Mouse (Mus musculus): ENCODE measurements around the gene Anks1.

The Anks1 gene

DNA sequence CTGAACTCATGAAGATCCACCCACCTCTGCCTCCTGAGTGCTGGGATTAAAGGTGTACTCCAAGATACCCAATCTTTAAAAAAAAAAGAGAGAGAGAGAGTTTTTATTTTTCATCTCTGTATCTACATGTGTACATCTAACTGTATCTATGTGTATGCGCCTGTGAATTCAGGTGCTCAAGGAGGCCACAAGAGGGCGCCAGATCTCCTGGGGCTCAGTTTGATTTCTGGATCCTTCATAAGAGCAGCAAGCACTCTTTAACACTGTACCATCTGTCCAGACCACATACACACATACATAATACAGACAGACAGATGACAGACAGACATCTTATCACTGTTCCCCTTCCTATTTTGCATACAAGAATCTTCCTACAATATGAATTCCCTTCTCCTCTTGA lies 183.2 kb downstream of the Anks1 start:
- no peak for DNase-seq (ENCODE audit: low read depth, low spot score)

DNA sequence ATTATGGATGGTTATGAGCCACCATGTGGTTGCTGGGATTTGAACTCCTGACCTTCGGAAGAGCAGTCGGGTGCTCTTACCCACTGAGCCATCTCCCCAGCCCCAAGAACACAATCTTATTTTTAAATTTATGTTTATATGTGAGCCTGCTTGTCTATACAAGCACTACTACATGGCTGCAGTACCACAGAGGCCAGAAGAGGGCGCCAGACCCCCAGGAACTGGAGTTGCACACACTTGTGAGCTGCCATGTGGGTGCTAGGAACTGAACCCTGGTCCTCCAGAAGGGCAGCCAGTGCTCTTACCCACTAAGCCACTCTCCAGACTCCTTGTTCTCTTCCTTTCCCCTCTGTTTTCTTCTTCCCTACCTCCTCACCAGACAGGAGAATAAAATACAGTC lies 184.7 kb downstream of the Anks1 start:
- DNase-seq (ENCODE audit: low read depth, low spot score): no peak

DNA sequence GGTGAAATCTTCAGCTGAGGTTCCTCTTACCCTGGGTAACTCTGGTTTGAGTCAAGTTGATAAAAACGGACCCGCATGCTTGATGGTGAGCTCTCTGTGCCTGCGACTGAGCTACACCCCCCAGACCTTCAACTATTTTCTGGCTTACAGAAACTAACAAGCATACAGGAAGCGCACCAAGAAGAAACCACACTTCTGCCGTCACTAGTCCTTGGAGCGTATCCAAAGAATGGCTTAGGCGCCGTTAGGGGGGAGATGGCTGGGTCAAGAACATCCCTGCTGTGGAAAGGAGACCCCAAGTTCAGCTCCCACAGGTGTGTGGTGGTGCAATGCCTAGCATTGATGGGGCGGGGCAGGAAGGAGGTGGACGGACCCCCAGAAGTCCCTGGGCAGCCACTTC lies 187.3 kb downstream of the Anks1 start:
- no peak for DNase-seq (ENCODE audit: low read depth, low spot score)

DNA sequence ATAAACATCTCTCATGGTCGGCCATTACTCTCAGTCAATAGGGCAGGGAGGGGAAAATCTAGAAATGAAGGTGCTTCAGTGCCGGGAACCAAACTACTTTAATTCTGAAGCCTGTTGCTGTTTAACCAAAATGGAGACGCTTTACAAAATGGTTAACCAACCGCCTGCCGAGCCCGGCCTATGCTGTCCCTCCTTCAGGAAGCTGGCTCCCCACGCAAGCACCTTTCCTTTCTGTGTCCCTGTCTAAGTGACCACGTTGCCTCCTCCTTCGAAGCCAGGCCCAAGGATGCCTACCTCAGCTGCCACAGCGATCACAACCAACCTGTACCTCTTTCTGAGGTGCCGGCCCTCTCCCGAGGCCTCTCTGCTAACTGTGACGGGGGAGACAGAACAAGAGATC lies 188.2 kb downstream of the Anks1 start:
- no peak for DNase-seq (ENCODE audit: low read depth, low spot score)

DNA sequence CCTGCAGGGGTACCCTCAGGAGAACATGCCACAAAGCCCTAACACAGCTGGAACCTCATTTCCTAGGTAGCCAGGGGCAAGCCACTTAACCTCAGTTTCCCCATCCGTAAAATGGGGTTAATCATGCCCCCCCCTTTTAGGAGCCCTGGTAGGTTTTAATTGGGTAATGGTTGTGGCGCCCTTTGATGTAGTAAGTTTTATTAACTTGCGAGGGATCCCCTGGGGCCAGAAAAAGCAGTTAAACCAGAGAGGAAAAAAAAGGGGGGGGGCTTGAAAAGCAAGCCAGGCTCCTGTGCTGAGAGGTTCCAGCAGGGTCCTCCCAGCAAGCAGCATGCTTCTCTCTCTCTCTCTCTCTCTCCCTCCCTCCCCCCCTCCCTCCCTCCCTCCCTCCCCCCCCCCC lies 190.0 kb downstream of the Anks1 start:
- no peak for DNase-seq (ENCODE audit: low read depth, low spot score)

DNA sequence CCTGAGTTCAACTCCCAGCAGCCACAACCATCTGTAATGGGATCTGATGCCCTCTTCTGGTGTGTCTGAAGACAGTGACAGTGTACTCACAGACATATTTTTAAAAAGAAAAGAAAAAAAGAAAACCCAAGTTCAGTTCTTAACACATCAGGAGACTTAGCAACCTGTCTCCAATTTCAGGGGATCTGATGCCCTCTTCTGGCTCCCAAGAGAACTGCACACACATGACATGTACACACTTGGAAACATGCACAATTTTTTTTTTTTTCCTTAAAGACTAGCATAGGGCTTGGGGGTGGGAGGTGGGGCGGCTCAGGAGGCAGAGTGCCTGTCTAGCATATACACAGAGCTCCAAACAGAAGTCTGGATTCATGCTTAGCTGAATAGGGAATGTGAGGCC lies 191.6 kb downstream of the Anks1 start:
- DNase-seq (ENCODE audit: low read depth, low spot score): no peak

DNA sequence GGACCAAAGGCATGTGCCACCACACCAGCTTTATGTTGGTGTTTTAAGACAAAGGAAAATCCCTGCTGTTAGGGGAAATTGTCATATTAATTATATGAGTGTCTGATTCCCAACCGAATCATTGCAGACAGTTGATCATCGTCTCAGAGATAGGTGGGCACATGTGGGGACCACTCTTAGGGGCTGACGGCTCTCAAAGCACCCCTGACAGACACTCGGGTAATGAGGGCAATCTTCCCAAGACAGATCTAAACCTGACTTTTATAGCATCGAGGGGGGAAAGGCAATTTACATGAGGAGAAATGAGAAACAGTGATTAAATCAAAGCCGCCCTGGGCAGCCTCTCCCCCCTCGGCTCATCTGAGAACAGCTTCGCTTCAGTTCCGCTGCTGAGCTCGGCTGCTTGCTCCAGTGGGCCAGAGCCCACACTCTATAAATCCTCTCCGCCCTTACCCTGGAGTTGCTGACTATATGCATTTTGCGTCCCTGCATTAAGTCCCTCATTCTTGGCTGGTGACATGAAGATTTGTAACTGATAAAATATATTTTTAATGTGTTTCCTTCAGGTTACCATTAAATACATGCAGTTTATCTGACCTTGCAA lies 192.3 kb downstream of the Anks1 start:
- DNase-seq (ENCODE audit: low read depth, low spot score): no peak

DNA sequence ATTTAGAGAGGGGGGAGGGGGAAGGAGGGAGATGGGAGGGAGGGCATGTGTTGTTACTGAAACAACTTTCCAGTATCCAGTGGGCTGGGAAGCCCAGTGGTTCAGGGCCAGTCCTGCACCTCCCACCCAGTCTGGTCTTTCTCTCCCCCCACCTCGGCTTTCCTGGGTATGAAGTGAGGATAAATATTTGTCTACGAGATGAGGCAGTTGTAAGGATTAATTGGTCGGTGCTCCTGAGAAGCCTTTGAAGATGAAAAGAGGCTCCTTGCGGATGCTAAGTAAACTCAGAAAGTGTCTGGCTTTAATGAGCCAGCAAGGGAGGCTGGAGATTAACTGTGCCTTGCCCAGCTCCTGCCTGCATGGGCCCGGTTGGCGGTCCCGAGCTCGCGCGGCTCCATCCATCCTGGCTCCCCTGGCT lies 192.8 kb downstream of the Anks1 start:
- no peak for DNase-seq (ENCODE audit: low read depth, low spot score)

DNA sequence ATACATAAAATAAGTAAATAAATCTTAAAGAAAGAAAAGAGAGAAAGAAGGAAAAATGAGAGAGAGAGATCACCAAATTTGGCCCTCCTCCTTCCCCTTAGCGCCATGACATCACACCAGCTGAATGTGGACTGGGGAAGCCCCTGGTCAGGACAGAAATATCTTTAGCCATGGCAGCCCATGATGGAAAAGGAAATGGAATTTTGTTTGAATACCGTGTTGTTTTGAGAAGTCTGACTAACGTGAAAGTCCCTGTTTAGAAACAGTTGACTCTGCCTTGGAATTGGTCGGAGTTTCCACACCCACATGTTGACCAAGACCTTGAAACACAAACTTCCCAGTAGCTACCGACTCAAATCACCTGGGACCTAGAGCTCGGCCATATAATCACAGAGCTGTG lies 195.3 kb downstream of the Anks1 start:
- DNase-seq (ENCODE audit: low read depth, low spot score): no peak

DNA sequence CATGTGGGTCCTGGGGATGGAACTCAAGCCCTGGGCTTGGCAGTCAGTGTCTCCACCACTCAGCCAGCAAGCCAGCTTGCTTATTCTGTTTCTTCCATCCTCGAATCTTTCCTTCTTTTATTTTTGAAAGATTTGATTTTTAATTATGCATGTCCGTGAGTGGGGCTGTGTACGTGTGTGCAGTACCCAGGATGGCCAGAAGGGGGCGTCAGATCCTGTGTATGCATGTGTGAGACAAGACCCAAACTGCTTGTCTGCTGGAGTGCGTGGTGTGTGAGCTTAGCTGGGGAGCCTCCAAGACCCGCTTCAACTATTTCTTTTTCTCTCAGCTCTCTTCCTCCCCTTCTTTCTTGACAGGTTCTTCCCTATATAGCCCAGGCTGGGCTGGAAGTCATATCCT lies 197.2 kb downstream of the Anks1 start:
- no peak for DNase-seq (ENCODE audit: low read depth, low spot score)

DNA sequence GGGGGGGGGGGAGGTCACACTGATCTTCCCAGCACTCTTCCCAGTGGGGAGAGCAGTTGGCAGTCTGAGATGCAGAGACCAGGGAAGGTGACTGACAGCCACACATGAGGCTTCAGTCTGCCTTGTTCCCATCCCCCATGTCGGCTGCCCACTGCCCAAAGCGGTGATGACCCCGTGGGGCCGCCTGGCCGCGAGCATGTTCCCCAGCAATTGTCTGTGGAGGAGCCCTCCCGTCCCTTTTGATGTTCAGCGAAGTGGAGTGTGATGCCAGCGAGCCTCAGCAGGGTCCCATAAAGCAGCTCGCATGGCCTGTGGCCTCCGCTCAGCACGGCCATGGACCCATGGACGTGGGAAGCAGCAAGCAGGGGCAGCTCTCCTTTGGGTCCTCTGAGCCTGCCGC lies 198.2 kb downstream of the Anks1 start:
- DNase-seq (ENCODE audit: low read depth, low spot score): no peak

DNA sequence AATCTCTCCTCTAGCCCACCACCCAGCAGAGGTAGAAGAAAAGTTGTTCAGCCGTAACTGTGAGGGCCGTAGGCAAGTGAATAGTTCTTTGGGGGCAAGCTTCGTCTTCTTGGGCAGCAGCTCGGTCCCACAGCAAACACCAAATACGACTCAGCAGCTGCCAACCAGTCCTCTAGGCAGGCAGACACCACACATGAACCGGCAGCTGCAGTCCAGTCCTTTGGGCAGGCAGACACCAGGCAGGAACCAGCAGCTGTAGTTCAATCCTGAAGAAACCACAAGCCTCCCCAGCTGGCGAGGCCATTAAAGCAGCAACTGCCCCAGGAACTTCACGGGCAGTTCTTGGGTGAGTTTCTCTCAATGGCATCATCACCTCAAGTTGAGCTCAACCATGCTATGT lies 203.2 kb downstream of the Anks1 start:
- DNase-seq (ENCODE audit: low read depth, low spot score): no peak

All from telencephalon, adult 2 months (tissue).